Mouse (Mus musculus): ENCODE results near the gene Hist1h2ad. TPM values are rescaled to one million over a fixed set of nuclear protein-coding genes. Genes with fewer than 3 reads are reported as not detected.

Hist1h2ad gene
- polyA plus RNA-seq, 2 experiments, result 1.2 to 6.1 TPM

- Histone ChIP-seq H3K4me2 (replicated peaks; ENCODE audit: low read depth, low read length, severe bottlenecking) (no peak overlapping the region), H3K36me3 (ENCODE audit: control insufficient read depth, insufficient read depth, low read length) (no peaks in the 10 kb centered on the region), H3K27me3 (ENCODE audit: control insufficient read depth, insufficient read depth, low read length) (no peaks in the 10 kb centered on the region), H3K4me1 (ENCODE audit: control insufficient read depth, insufficient read depth, low read length) (no peaks in the 10 kb centered on the region), H3K27ac (replicated peaks; ENCODE audit: low read depth, low read length) (no peak overlapping the region), H3K9me3 (ENCODE audit: control insufficient read depth, low read length) (no peaks in the 10 kb centered on the region), H3K9ac (ENCODE audit: low read depth, low read length, severe bottlenecking) (no peak overlapping the region), H3K4me3 (replicated peaks; ENCODE audit: low read length) (no peak overlapping the region)
- 75% methylated on average over 7 of the region's 7 CpGs for WGBS
- no peak for DNase-seq (ENCODE audit: low spot score)
- ATAC-seq (ENCODE audit: low FRiP score, low read depth), result no peak
- no peak for TF ChIP-seq POLR2A (IDR thresholded peaks at IDR 0.05; ENCODE audit: borderline replicate concordance, extremely low read depth, insufficient read depth, insufficient read length)
Measured at GRCm38 (mm10) chr13:23603182-23603699, 29.1 kb downstream of the Hist1h2ad start.

DNA sequence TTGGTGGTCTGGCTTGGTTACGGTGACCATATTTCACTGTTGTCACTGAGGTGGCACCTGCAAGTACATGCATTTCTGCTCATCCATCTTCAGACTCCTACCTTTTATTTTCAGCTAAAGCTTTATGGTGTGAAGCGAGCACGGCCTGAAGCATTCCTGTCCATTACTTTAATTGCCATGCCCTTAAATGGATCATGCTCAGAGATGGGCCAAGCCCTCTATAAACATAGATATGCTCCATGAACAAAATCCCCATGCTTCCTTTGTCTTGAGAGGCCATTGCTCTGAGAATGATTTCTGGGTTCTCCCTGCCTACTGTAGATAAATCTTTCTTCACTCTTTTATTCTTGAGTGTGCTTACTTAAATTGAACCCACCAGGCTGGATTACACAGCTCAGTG, 30.3 kb downstream of the Hist1h2ad start:
- WGBS, result 89% methylated on average over 3 of the region's 3 CpGs

GRCm38 (mm10) chr13:23605052-23605451, 30.9 kb downstream of the Hist1h2ad start:
- no peak overlapping the region for H3K9ac ChIP-seq (ENCODE audit: low read depth, low read length, severe bottlenecking)
- H3K4me1 ChIP-seq (ENCODE audit: control insufficient read depth, insufficient read depth, low read length), result no peaks in the 10 kb centered on the region
- H3K4me3 ChIP-seq (replicated peaks; ENCODE audit: low read length), result no peak overlapping the region
- H3K4me2 ChIP-seq (replicated peaks; ENCODE audit: low read depth, low read length, severe bottlenecking), result no peak overlapping the region
- no peak for TF ChIP-seq POLR2A (IDR thresholded peaks at IDR 0.05; ENCODE audit: borderline replicate concordance, extremely low read depth, insufficient read depth, insufficient read length)
- DNase-seq (ENCODE audit: low spot score) (no peak), ATAC-seq (ENCODE audit: low FRiP score, low read depth) (no peak)
- H3K27me3 ChIP-seq (ENCODE audit: control insufficient read depth, insufficient read depth, low read length), result no peaks in the 10 kb centered on the region
- no peak overlapping the region for H3K27ac ChIP-seq (replicated peaks; ENCODE audit: low read depth, low read length)
- H3K36me3 ChIP-seq (ENCODE audit: control insufficient read depth, insufficient read depth, low read length), result no peaks in the 10 kb centered on the region
- 93% methylated on average over 3 of the region's 3 CpGs for WGBS
- H3K9me3 ChIP-seq (ENCODE audit: control insufficient read depth, low read length), result no peaks in the 10 kb centered on the region

More for the DNA sequence above, 30.3 kb downstream of the Hist1h2ad start:
- Histone ChIP-seq H3K4me1 (ENCODE audit: control insufficient read depth, insufficient read depth, low read length) (no peaks in the 10 kb centered on the region), H3K27me3 (ENCODE audit: control insufficient read depth, insufficient read depth, low read length) (no peaks in the 10 kb centered on the region), H3K36me3 (ENCODE audit: control insufficient read depth, insufficient read depth, low read length) (no peaks in the 10 kb centered on the region), H3K27ac (replicated peaks; ENCODE audit: low read depth, low read length) (no peak overlapping the region), H3K4me2 (replicated peaks; ENCODE audit: low read depth, low read length, severe bottlenecking) (no peak overlapping the region), H3K9ac (ENCODE audit: low read depth, low read length, severe bottlenecking) (no peak overlapping the region), H3K9me3 (ENCODE audit: control insufficient read depth, low read length) (no peaks in the 10 kb centered on the region), H3K4me3 (replicated peaks; ENCODE audit: low read length) (no peak overlapping the region)
- ATAC-seq (ENCODE audit: low FRiP score, low read depth) (no peak), DNase-seq (ENCODE audit: low spot score) (no peak)
- TF ChIP-seq POLR2A (IDR thresholded peaks at IDR 0.05; ENCODE audit: borderline replicate concordance, extremely low read depth, insufficient read depth, insufficient read length), result no peak

DNA sequence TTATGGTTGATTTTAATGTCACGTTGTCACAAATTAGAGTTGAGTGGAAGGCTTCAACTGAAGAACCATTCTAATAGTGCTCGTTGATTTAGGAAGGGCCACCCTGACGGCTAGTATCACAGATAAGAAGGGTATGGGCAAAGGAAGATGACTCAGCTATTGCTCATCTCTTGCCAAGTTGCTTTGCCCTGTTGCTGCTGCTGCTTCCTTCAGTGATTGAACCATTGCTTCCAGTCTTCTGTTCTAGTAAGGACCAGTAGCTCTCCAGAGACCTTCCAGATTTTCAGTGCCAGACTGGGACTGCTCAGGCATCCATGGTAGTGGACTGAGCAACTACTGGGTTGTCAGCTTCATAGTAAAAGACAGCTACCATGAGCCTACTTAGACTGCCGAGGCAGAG, 35.0 kb downstream of the Hist1h2ad start:
- Histone ChIP-seq H3K4me1 (ENCODE audit: control insufficient read depth, insufficient read depth, low read length) (no peaks in the 10 kb centered on the region), H3K9me3 (ENCODE audit: control insufficient read depth, low read length) (no peaks in the 10 kb centered on the region), H3K4me2 (replicated peaks; ENCODE audit: low read depth, low read length, severe bottlenecking) (no peak overlapping the region), H3K27me3 (ENCODE audit: control insufficient read depth, insufficient read depth, low read length) (no peaks in the 10 kb centered on the region), H3K36me3 (ENCODE audit: control insufficient read depth, insufficient read depth, low read length) (no peaks in the 10 kb centered on the region), H3K4me3 (replicated peaks; ENCODE audit: low read length) (no peak overlapping the region), H3K27ac (replicated peaks; ENCODE audit: low read depth, low read length) (no peak overlapping the region), H3K9ac (ENCODE audit: low read depth, low read length, severe bottlenecking) (no peak overlapping the region)
- TF ChIP-seq POLR2A (IDR thresholded peaks at IDR 0.05; ENCODE audit: borderline replicate concordance, extremely low read depth, insufficient read depth, insufficient read length), result no peak
- no peak for DNase-seq (ENCODE audit: low spot score)
- ATAC-seq (ENCODE audit: low FRiP score, low read depth), result no peak
- 89% methylated on average over 4 of the region's 4 CpGs for WGBS

DNA sequence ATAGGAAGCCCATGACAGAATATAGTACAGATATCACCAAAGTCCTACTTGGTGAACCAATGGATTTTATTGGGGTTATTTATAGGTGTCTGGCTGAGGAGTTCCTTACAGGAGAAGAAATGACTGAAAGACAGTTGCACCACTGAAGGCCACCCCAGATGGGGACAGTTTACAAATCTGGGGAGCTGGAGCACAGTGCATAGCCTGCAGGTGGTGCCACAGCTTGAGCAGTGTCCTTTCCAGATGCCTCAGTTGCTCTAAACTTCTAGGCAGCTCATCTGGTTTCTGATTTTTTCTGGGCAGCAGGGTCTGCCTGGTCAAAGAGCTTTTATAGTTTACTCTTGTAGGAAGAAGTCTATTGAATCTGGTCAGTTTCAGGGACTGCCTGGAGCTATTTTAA, 35.7 kb downstream of the Hist1h2ad start:
- TF ChIP-seq POLR2A (IDR thresholded peaks at IDR 0.05; ENCODE audit: borderline replicate concordance, extremely low read depth, insufficient read depth, insufficient read length), result no peak
- DNase-seq (ENCODE audit: low spot score) (no peak), ATAC-seq (ENCODE audit: low FRiP score, low read depth) (no peak)
- Histone ChIP-seq H3K27ac (replicated peaks; ENCODE audit: low read depth, low read length) (no peak overlapping the region), H3K36me3 (ENCODE audit: control insufficient read depth, insufficient read depth, low read length) (no peaks in the 10 kb centered on the region), H3K4me3 (replicated peaks; ENCODE audit: low read length) (no peak overlapping the region), H3K9ac (ENCODE audit: low read depth, low read length, severe bottlenecking) (no peak overlapping the region), H3K4me2 (replicated peaks; ENCODE audit: low read depth, low read length, severe bottlenecking) (no peak overlapping the region), H3K4me1 (ENCODE audit: control insufficient read depth, insufficient read depth, low read length) (no peaks in the 10 kb centered on the region), H3K9me3 (ENCODE audit: control insufficient read depth, low read length) (no peaks in the 10 kb centered on the region), H3K27me3 (ENCODE audit: control insufficient read depth, insufficient read depth, low read length) (no peaks in the 10 kb centered on the region)

DNA sequence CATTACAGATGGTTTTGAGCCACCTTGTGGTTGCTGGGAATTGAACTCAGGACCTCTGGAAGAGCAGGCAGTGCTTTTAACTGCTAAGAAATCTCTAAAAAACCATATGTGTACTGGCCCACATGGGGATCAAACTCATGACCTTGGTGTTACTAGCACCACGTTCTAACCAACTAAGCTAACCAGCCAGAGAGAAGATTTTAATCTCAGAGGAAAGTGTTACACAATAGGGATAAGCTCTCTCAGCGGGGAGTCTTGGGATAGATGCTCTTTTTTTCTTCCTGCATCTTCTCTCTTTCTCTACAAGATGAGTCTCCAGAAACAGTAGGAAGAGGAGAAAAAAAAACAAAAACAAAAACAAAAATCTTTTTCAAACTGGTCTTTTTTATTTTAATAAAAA, 36.2 kb downstream of the Hist1h2ad start:
- no peak overlapping the region for H3K4me2 ChIP-seq (replicated peaks; ENCODE audit: low read depth, low read length, severe bottlenecking)
- H3K27me3 ChIP-seq (ENCODE audit: control insufficient read depth, insufficient read depth, low read length), result no peaks in the 10 kb centered on the region
- no peaks in the 10 kb centered on the region for H3K9me3 ChIP-seq (ENCODE audit: control insufficient read depth, low read length)
- H3K36me3 ChIP-seq (ENCODE audit: control insufficient read depth, insufficient read depth, low read length), result no peaks in the 10 kb centered on the region
- no peak for TF ChIP-seq POLR2A (IDR thresholded peaks at IDR 0.05; ENCODE audit: borderline replicate concordance, extremely low read depth, insufficient read depth, insufficient read length)
- DNase-seq (ENCODE audit: low spot score) (no peak), ATAC-seq (ENCODE audit: low FRiP score, low read depth) (no peak)
- H3K9ac ChIP-seq (ENCODE audit: low read depth, low read length, severe bottlenecking), result no peak overlapping the region
- H3K4me3 ChIP-seq (replicated peaks; ENCODE audit: low read length), result no peak overlapping the region
- no peak overlapping the region for H3K27ac ChIP-seq (replicated peaks; ENCODE audit: low read depth, low read length)
- 71% methylated on average over 2 of the region's 2 CpGs for WGBS
- H3K4me1 ChIP-seq (ENCODE audit: control insufficient read depth, insufficient read depth, low read length), result no peaks in the 10 kb centered on the region
